Mouse (Mus musculus) E14TG2a.4 (cell line): ENCODE results near the gene Ccdc61.

Source experiments
- CTCF ChIP-seq: conservative IDR thresholded peaks from 2 replicates; pipeline ENCODE4 v1.5.1; 2014; ENCODE audit warnings: low read length
- NANOG ChIP-seq: IDR thresholded peaks from 2 replicates; pipeline ENCODE4 v1.6.1; 2014; ENCODE audit warnings: borderline replicate concordance, low read length, mixed read lengths

DNA sequence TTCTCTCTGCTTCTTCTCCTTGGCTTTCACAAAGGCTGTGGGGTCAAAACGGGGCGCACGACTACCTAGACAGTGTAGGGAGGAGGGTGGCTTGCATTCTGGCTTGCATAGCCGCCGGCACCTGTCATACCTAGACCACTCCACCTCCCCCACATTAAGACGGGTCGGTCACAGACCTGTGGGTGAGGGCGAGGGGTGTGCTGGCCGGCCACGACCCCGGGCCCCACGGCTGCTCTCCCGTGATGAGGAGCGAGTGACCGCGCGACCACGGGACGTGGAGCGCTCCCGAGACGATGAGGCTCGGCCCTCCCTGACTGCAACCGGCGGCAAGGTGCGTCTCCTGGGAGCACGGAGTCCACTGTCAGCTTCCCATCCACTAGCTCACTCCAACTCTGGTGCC lies 17.2 kb downstream of the Ccdc61 start:
- no peak for TF ChIP-seq CTCF
- no peak for TF ChIP-seq NANOG
